Mouse (Mus musculus) right cerebral cortex, adult 18-20 months (tissue): ENCODE data around the gene Cramp1l.
"Not testable (repeated sequence)": the region's sequence is repeated elsewhere in the genome, so short reads cannot be mapped to it uniquely, and the experiment has no call there.

Experiments used
- DNase-seq: peaks from one replicate; pipeline ENCODE4 v3.0.0; 2022; ENCODE audit warnings: mixed read lengths

Cramp1l gene

GRCm38 (mm10) chr17:24953291-24953690, 62.3 kb downstream of the Cramp1l start:
- DNase-seq = no peak

- no peak for DNase-seq
Measured at GRCm38 (mm10) chr17:24950671-24951070, 64.9 kb downstream of the Cramp1l start.

- no peak for DNase-seq
Measured at GRCm38 (mm10) chr17:24948204-24948603, 67.4 kb downstream of the Cramp1l start.

GRCm38 (mm10) chr17:24943589-24943988, 72.0 kb downstream of the Cramp1l start:
- DNase-seq = not testable (repeated sequence)

- peak; percentile 80 for DNase-seq
Measured at GRCm38 (mm10) chr17:24943036-24943435, 72.6 kb downstream of the Cramp1l start.

GRCm38 (mm10) chr17:24942453-24942852, 73.1 kb downstream of the Cramp1l start:
- DNase-seq = peak; percentile 20

GRCm38 (mm10) chr17:24937266-24937665, 78.3 kb downstream of the Cramp1l start:
- no peak for DNase-seq

- DNase-seq = peak; percentile 98
Measured at GRCm38 (mm10) chr17:24936259-24937237, 79.0 kb downstream of the Cramp1l start, which contains the start of gene Mapk8ip3. Gene Mapk8ip3, minus strand, starts transcription at chr17:24936977.

- DNase-seq = no peak
Measured at GRCm38 (mm10) chr17:24935666-24936065, 79.9 kb downstream of the Cramp1l start.

GRCm38 (mm10) chr17:24934926-24935325, 80.7 kb downstream of the Cramp1l start:
- no peak for DNase-seq

GRCm38 (mm10) chr17:24933163-24933562, 82.4 kb downstream of the Cramp1l start:
- no peak for DNase-seq

GRCm38 (mm10) chr17:24932431-24932830, 83.2 kb downstream of the Cramp1l start:
- no peak for DNase-seq

- DNase-seq = no peak
Measured at GRCm38 (mm10) chr17:24929506-24929905, 86.1 kb downstream of the Cramp1l start.

- no peak for DNase-seq
Measured at GRCm38 (mm10) chr17:24923246-24923645, 92.3 kb downstream of the Cramp1l start.

GRCm38 (mm10) chr17:24913984-24914383, 101.6 kb downstream of the Cramp1l start:
- DNase-seq = no peak
